Mouse (Mus musculus): ENCODE data around the gene Msh4.
"Not testable (repeated sequence)": the region's sequence is repeated elsewhere in the genome, so short reads cannot be mapped to it uniquely, and the experiment has no call there.

Msh4 gene

GRCm38 (mm10) chr3:153846109-153846508 lies 59.8 kb downstream of the Msh4 start:
- DNase-seq = no peak

- DNase-seq = no peak
Observed at GRCm38 (mm10) chr3:153845500-153845899, 60.4 kb downstream of the Msh4 start.

GRCm38 (mm10) chr3:153844757-153845156 lies 61.2 kb downstream of the Msh4 start:
- no peak for DNase-seq

- no peak for DNase-seq
Observed at GRCm38 (mm10) chr3:153844030-153844429, 61.9 kb downstream of the Msh4 start, which contains the start of gene Asb17. Gene Asb17, plus strand, starts transcription at chr3:153844209.

- DNase-seq = no peak
Observed at GRCm38 (mm10) chr3:153837593-153837992, 68.3 kb downstream of the Msh4 start.

- DNase-seq = no peak
Observed at GRCm38 (mm10) chr3:153836316-153836715, 69.6 kb downstream of the Msh4 start.

GRCm38 (mm10) chr3:153835455-153836086 lies 70.4 kb downstream of the Msh4 start:
- peak; percentile 58 to 72 for DNase-seq

GRCm38 (mm10) chr3:153834071-153834470 lies 71.9 kb downstream of the Msh4 start:
- DNase-seq = no peak

DNA sequence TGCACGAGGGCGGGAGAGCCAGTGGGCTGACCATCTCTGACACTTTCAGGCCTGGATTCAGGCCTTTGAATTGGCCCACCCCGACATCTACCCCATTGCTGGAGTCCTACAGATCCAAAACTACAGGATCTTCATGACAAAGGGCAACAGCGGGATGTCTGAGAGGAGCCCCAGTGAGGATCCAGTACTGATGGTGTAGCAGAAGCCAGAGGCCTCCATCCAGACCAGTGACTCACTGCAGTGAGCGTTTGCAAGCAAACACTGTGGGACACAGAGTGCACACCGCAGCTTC lies 73.3 kb downstream of the Msh4 start:
- no peak for DNase-seq

DNA sequence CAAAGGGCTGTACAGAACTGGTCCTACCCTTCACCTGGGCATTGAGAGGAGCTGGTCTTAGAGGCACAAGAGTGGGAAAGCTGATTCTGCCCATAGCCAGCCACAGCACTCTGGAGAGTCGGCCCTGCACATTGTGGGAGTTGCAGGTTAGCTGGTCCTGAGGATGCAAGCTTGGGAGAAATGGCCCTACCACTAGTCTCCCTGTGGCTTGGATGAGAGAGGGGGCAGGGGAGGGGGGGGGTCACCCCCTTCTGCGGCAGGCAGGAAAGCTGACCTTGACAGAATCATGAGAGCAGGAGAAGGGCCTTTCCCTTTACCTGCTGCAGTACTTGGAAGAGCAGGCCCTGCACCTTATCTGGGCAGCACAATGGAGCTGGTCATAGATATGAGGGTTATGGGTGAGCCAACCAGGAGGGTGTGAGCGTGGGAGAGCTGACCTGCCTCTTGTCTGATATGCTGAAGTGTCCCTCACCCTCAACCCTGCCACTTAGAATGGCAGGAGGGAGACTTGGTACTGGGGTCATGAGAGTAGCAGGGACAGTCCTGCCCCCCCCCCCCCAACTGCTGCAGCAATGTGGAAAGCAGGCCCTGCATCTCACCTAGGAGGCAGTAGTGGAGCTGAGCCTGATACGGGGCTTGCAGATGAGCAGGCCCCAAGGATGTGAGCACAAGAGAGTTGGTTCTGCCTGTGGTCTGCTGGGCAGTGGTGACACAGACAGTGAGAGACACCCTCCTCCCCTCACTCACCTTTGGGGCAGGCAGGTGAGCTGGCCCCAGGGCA lies 73.9 kb downstream of the Msh4 start:
- no peak for DNase-seq

GRCm38 (mm10) chr3:153831014-153831872 lies 74.7 kb downstream of the Msh4 start:
- DNase-seq = no peak

DNA sequence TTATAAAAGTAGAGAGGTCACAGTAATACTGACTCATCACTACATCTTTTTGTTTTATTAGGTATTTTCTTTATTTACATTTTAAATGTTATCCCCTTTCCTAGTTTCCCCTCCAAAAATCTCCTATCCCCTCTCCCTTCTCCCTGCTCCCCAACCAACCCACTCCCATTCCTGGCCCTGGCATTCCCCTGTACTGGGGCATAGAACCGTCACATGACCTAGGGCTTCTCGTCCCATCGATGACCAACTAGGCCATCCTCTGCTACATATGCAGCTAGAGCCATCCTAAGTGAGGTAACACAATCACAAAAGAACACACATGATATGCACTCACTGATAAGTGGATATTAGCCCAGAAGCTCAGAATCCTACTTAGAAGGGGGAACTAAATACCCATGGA lies 76.2 kb downstream of the Msh4 start:
- not testable (repeated sequence) for DNase-seq

GRCm38 (mm10) chr3:153826616-153827015 lies 79.3 kb downstream of the Msh4 start:
- no peak for DNase-seq

- no peak for DNase-seq
Observed at GRCm38 (mm10) chr3:153825197-153825596, 80.7 kb downstream of the Msh4 start.

GRCm38 (mm10) chr3:153823671-153824515 lies 82.0 kb downstream of the Msh4 start:
- no peak for DNase-seq

- DNase-seq = no peak
Observed at GRCm38 (mm10) chr3:153819438-153819837, 86.5 kb downstream of the Msh4 start.

- DNase-seq = no peak
Observed at GRCm38 (mm10) chr3:153818723-153819122, 87.2 kb downstream of the Msh4 start.

DNA sequence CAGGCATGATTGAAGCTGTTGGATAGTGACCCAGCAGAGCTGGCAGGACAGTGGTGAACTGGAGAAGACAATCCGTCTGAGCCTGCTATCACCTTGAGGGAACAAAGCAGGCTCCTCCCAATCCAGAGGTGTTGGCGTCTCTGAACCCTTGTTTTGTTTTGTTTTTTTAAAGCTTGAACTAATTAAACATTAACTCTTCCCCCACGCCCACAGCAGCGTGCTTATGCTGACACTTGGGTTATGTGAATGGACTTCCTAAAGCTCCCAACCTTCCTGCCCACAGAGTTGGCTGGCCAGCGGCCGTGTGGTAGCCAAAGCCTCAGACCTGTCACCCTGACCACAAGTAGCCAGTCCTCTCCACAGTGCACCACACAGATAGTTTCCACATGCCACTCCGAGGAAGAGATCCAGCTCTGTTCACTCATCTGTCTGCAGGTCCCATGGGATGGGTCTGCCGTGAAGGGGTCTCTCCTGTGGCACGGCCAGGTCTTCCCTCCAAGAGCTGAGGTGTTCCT lies 88.5 kb downstream of the Msh4 start:
- no peak for DNase-seq

GRCm38 (mm10) chr3:153814026-153814425 lies 91.9 kb downstream of the Msh4 start:
- DNase-seq = no peak

- no peak for DNase-seq
Observed at GRCm38 (mm10) chr3:153808406-153808805, 97.5 kb downstream of the Msh4 start.

- DNase-seq = no peak
Observed at GRCm38 (mm10) chr3:153807444-153808149, 98.3 kb downstream of the Msh4 start.
